Mouse (Mus musculus): ENCODE measurements around the gene Gpd1.
"Not testable (repeated sequence)": the region's sequence is repeated elsewhere in the genome, so short reads cannot be mapped to it uniquely, and the experiment has no call there.

Gpd1 gene

GRCm38 (mm10) chr15:99717386-99718334 is at the start of gene Gpd1:
Gene Gpd1, plus strand, starts transcription at chr15:99717515.
- DNase-seq (ENCODE audit: low read depth), result no peak

- no peak for DNase-seq (ENCODE audit: low read depth)
Measured at GRCm38 (mm10) chr15:99667544-99667943, 49.8 kb upstream of the Gpd1 start.

- DNase-seq (ENCODE audit: low read depth), result peak; percentile 78
Measured at GRCm38 (mm10) chr15:99668881-99669280, 48.4 kb upstream of the Gpd1 start.

DNA sequence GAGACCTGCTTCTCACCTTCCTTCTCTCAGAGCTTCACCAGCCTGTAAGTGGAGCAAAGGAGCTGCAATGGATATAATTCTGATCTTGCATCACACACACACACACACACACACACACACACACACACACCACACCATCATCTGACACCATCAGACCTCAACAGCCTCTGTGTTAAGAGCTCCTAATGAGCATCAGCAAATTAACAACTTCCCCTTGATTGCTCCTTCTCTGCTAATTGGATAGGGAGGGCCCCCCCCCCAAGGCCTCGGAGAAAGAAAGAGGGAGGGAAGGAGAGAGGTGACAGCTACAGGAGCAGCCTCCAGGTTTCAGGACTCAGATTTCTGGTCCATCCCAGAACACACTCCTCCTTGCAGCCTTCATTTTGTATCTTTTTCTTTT is 47.9 kb upstream of the Gpd1 start:
- no peak for DNase-seq (ENCODE audit: low read depth)

GRCm38 (mm10) chr15:99670154-99670821 is 47.0 kb upstream of the Gpd1 start, which contains the start of gene Asic1:
Gene Asic1, plus strand, starts transcription at chr15:99670368.
- DNase-seq (ENCODE audit: low read depth), result no peak

- no peak for DNase-seq (ENCODE audit: low read depth)
Measured at GRCm38 (mm10) chr15:99670964-99671670, 46.2 kb upstream of the Gpd1 start.

GRCm38 (mm10) chr15:99671783-99672182 is 45.5 kb upstream of the Gpd1 start:
- no peak for DNase-seq (ENCODE audit: low read depth)

GRCm38 (mm10) chr15:99674866-99675265 is 42.4 kb upstream of the Gpd1 start:
- DNase-seq (ENCODE audit: low read depth), result no peak

GRCm38 (mm10) chr15:99677089-99677488 is 40.2 kb upstream of the Gpd1 start:
- no peak for DNase-seq (ENCODE audit: low read depth)

- DNase-seq (ENCODE audit: low read depth), result peak; percentile 67
Measured at GRCm38 (mm10) chr15:99678063-99678800, 39.1 kb upstream of the Gpd1 start.

DNA sequence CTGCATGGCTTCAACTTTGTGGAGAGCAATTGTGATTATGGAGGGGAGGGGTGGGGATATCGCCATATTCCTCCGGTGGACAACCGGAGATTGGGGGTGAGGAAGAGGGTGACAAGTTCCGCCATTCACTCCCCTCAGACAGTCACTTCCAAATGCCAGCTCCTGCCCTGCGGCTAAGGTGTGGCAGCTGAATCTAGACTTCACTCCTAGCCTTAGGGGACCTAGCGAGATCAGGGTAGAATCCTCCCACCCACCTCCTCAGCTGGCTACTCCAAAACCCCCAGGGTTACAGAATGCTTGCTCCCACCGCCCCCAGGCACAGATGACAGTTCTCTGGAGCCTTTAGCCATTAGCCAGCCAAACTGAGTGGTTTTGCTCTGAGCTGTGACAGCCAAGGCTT is 38.3 kb upstream of the Gpd1 start:
- no peak for DNase-seq (ENCODE audit: low read depth)

- DNase-seq (ENCODE audit: low read depth), result peak; percentile 61
Measured at GRCm38 (mm10) chr15:99682880-99683279, 34.4 kb upstream of the Gpd1 start.

DNA sequence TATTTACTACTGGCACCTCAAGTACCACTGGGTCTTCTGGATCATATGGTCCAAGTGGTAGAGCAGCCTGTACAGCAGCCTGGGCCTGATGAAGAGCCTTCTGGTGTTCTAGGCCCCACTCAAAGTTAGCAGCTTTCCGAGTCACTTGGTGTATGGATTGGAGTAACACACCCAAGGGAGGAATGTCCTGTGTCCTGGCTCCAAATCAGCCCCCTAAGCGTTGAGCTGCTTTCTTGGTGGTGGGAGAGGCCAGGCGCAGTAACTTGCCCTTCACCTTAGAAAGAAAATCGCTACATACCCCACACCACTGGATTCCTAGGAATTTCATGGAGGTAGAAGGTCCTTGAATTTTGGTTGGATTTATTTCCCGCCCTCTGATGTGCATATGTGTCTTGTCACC is 33.2 kb upstream of the Gpd1 start:
- DNase-seq (ENCODE audit: low read depth), result no peak

- DNase-seq (ENCODE audit: low read depth), result peak; percentile 71
Measured at GRCm38 (mm10) chr15:99688712-99689111, 28.6 kb upstream of the Gpd1 start.

GRCm38 (mm10) chr15:99690924-99691323 is 26.4 kb upstream of the Gpd1 start:
- DNase-seq (ENCODE audit: low read depth), result no peak

DNA sequence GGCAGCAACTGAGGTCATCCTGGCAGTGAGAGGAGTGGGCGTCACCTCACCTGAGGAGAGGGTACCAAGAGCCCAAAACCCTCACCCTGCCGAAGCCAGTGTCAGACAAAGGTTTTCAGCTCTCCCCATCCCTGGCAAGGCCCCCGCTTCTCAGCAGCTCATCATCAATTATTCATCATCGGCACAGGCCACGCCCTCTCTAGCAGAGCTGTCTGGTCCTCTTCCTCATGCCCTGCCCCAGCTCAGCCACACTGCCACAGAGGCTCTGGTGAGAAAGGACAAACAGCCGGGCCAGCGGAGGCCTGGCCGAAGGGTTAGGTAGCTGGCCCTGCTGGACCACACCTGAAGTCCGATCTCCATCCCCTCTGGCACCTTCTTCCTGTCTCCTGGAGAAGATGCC is 25.3 kb upstream of the Gpd1 start:
- no peak for DNase-seq (ENCODE audit: low read depth)

DNA sequence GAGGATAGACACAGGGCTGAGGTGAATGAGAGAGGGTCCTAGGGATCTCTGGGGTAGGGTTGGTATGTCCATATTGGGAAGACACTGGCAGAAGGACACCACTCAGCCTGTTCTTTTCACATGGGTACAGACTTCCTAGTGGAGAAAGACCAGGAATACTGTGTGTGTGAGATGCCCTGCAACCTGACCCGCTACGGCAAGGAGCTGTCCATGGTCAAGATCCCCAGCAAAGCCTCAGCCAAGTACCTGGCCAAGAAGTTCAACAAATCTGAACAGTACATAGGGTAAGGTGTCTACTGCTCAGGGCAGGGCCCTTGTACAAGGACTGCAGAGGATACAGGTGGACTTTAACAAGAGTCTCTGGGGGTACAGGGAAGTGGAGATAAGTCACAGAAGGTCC is 20.0 kb upstream of the Gpd1 start:
- no peak for DNase-seq (ENCODE audit: low read depth)

GRCm38 (mm10) chr15:99698533-99699085 is 18.7 kb upstream of the Gpd1 start:
- DNase-seq (ENCODE audit: low read depth), result peak; percentile 45

DNA sequence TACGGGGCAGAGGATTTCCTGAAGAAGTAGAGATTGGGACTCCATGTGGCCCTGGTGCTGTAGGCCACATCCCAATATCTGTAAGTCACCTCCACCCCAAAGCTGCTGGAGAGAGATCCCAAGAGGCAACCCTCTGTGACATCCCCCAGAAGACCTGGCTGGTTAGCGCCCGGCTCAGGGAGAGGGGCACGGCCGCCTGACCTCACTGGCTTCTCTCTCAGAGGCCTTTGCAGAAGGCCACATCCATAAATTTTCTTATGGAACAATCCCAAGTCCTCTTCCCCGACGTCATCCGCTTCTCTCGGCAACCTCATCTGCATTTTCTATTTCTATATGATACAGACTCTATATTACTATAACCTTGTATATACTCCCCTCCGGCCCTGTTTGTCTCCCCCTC is 17.6 kb upstream of the Gpd1 start:
- DNase-seq (ENCODE audit: low read depth), result no peak

GRCm38 (mm10) chr15:99700219-99701106 is 16.9 kb upstream of the Gpd1 start:
- no peak for DNase-seq (ENCODE audit: low read depth)

DNA sequence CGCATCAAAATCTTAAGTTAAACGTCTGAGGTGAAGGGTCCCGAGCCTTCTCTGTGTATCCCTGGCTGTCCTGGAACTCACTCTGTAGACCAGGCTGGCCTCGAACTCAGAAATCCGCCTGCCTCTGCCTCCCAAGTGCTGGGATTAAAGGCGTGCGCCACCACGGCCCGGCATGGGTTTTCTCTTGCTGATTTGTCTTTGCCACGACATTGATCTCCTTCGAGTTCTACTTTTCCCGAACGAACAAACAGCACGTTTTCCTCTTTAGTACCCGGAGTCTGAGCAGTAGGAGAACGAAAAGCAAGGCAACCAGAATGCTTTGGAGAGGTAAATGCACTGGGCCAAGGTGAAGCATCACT is 15.7 kb upstream of the Gpd1 start:
- not testable (repeated sequence) for DNase-seq (ENCODE audit: low read depth)
